11 mouse cellular contexts compared by ENCODE assay signal in genomic region chr8:127753793-127754565, GRCm38 (mm10).
DNase-seq lines count a peak whose midpoint lies in the region; ATAC-seq and TF ChIP-seq lines count a peak whose summit lies in the region.
"Had no signal": no experiment of that assay in that cellular context is flagged by ENCODE, and none has a peak within 500 bp of the region (broad histone marks: within the 10 kb centered on the region; RNA-seq: fewer than 3 reads in every experiment).

No protein-coding gene starts in this region.

- H3K36me3 ChIP-seq in lung, embryonic 15.5 days: no peaks in the 10 kb centered on the region
- H3K36me3 ChIP-seq in kidney, postnatal 0 days (ENCODE audit: insufficient read depth, low read length): no peaks in the 10 kb centered on the region
- no peaks in the 10 kb centered on the region for H3K36me3 ChIP-seq in forebrain, embryonic 12.5 days (replicated peaks)
- H3K36me3 ChIP-seq: forebrain, embryonic 10.5 days had no signal

- TF ChIP-seq POLR2A in lung, adult 2 months (IDR thresholded peaks at IDR 0.05; ENCODE audit: borderline replicate concordance, extremely low read depth, low read depth, low read length): no peak

- H3K4me1 ChIP-seq in lung, embryonic 15.5 days: no peaks in the 10 kb centered on the region
- peaks cover 6% of the 10 kb centered on the region for H3K4me1 ChIP-seq in lung, adult 2 months (ENCODE audit: control insufficient read depth, insufficient read depth, low read length)
- H3K4me1 ChIP-seq in kidney, postnatal 0 days (replicated peaks; ENCODE audit: insufficient read depth, low read length): no peaks in the 10 kb centered on the region
- no peaks in the 10 kb centered on the region for H3K4me1 ChIP-seq in forebrain, embryonic 12.5 days
- H3K4me1 ChIP-seq: forebrain, embryonic 10.5 days had no signal

- DNase-seq in adrenal gland, postnatal 25 days: peak; percentile 26
- DNase-seq in adrenal gland, adult 2 months: no peak
- no peak for DNase-seq in lung, adult 2 months
- peak; percentile 25 for DNase-seq in kidney, postnatal 0 days (ENCODE audit: low spot score)
- DNase-seq: B cell, adult 2 months had no signal

- H3K27me3 ChIP-seq in lung, embryonic 15.5 days: no peaks in the 10 kb centered on the region
- no peaks in the 10 kb centered on the region for H3K27me3 ChIP-seq in kidney, postnatal 0 days (ENCODE audit: insufficient read depth, low read length)
- no peaks in the 10 kb centered on the region for H3K27me3 ChIP-seq in forebrain, embryonic 12.5 days

- WGBS in lung, embryonic 15.5 days: 61% methylated on average over 5 of the region's 5 CpGs
- 74% methylated on average over 5 of the region's 5 CpGs for WGBS in lung, adult 2 months
- 81% methylated on average over 5 of the region's 5 CpGs for WGBS in kidney, postnatal 0 days
- WGBS in forebrain, embryonic 12.5 days: 94% methylated on average over 5 of the region's 5 CpGs

- no peak overlapping the region for H3K4me3 ChIP-seq in lung, embryonic 15.5 days
- no peak overlapping the region for H3K4me3 ChIP-seq in lung, adult 2 months (replicated peaks; ENCODE audit: extremely low read depth, low read depth, low read length)
- no peak overlapping the region for H3K4me3 ChIP-seq in kidney, postnatal 0 days (replicated peaks; ENCODE audit: low read depth, low read length)
- H3K4me3 ChIP-seq in forebrain, embryonic 12.5 days (replicated peaks): no peak overlapping the region
- H3K4me3 ChIP-seq: forebrain, embryonic 10.5 days had no signal

- no peak for TF ChIP-seq CTCF in lung, adult 2 months (IDR thresholded peaks at IDR 0.05; ENCODE audit: insufficient read depth, low read length)
- TF ChIP-seq CTCF in kidney, postnatal 0 days (IDR thresholded peaks at IDR 0.05; ENCODE audit: low read depth): no peak

- no peak overlapping the region for H3K27ac ChIP-seq in lung, embryonic 15.5 days
- no peak overlapping the region for H3K27ac ChIP-seq in kidney, postnatal 0 days
- H3K27ac ChIP-seq in forebrain, embryonic 12.5 days: no peak overlapping the region
- H3K27ac ChIP-seq: forebrain, embryonic 10.5 days; macrophage had no signal

- ATAC-seq in lung, embryonic 15.5 days (ENCODE audit: borderline replicate concordance, extremely low read depth, low FRiP score, low TSS enrichment): peak; percentile 73; the same call in 1 of the 2 replicates
- no peak for ATAC-seq in kidney, postnatal 0 days (replicated peaks; ENCODE audit: low FRiP score, low read depth)
- 0 out of 2 replicates have a peak, but pooled peaks have one; percentile 40 for ATAC-seq in monocyte, adult 5-6 weeks (replicated peaks; ENCODE audit: insufficient number of reproducible peaks, low FRiP score, low TSS enrichment, poor library complexity, severe bottlenecking)
- no peak for ATAC-seq in activated CD4-positive, CD25-positive, alpha-beta regulatory T cell, adult 4 months
- no peak for ATAC-seq in forebrain, embryonic 12.5 days (ENCODE audit: low FRiP score)

- H3K9me3 ChIP-seq in lung, embryonic 15.5 days: no peaks in the 10 kb centered on the region
- H3K9me3 ChIP-seq in kidney, postnatal 0 days (replicated peaks; ENCODE audit: low read length): no peaks in the 10 kb centered on the region
- no peaks in the 10 kb centered on the region for H3K9me3 ChIP-seq in forebrain, embryonic 12.5 days
- H3K9me3 ChIP-seq: forebrain, embryonic 10.5 days had no signal

- H3K9ac ChIP-seq in lung, embryonic 15.5 days: no peak overlapping the region
- no peak overlapping the region for H3K9ac ChIP-seq in kidney, postnatal 0 days (ENCODE audit: low read depth, low read length)
- no peak overlapping the region for H3K9ac ChIP-seq in forebrain, embryonic 12.5 days

- H3K4me2 ChIP-seq in lung, embryonic 15.5 days: no peak overlapping the region
- H3K4me2 ChIP-seq in kidney, postnatal 0 days (ENCODE audit: low read length): no peak overlapping the region
- H3K4me2 ChIP-seq in forebrain, embryonic 12.5 days: no peak overlapping the region

Comparison
In these comparisons a context has a peak if more than half of its experiments do, and no peak if none do; other contexts are left out.
1. DNase-seq: peak in adrenal gland, postnatal 25 days (single experiment) and kidney, postnatal 0 days (single experiment); none in adrenal gland, adult 2 months (single experiment) and lung, adult 2 months (single experiment).
2. ATAC-seq: peak in lung, embryonic 15.5 days (single experiment) and monocyte, adult 5-6 weeks (single experiment); none in kidney, postnatal 0 days (single experiment), activated CD4-positive, CD25-positive, alpha-beta regulatory T cell, adult 4 months (single experiment) and forebrain, embryonic 12.5 days (single experiment).